Mouse (Mus musculus) T-helper 17 cell (primary cell): ENCODE data around the gene Mxd4.

ENCODE experiments used
- in situ Hi-C, 2 experiments: fragments of 300-600 bp; cut with MboI, MseI; formaldehyde crosslinking; loops; 1 replicate in 1 of 2; 2 replicates in 1 of 2; pipeline ENCODE4 v1.15.1; 2025; ENCODE audit warnings: high pct_unique_total_duplicates in 2 of 2

Gene Mxd4

GRCm38 (mm10) chr5:34170726-34171125 is 16.8 kb downstream of the Mxd4 start:
- in situ Hi-C loops, result no loop called here

DNA sequence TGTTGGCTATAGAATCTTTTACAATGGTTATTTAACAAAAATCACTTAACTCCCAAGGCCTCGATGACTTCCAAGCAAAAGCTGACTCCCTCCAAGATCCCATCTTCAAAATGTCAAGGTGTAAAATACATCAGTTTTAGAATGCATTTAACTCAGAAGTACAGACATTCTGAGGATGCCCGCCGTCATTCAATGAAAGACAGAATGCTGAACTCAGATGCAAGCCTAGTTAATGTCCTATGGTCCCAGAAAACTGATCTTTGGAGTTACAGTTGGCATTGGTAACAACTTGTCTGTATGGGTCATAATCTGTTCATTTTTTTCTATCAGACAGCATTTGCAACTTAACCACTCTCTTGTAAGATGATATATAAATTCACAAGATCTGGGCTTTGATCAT is 17.6 kb downstream of the Mxd4 start:
- in situ Hi-C loops, result no loop called here

- in situ Hi-C loops, result no loop called here
Measured at GRCm38 (mm10) chr5:34168950-34169891, 18.3 kb downstream of the Mxd4 start, which contains the start of the genes Poln and Haus3. Gene Poln (minus strand): TSS chr5:34169448. Gene Haus3 (minus strand): TSS chr5:34169527.

- in situ Hi-C loops, result no loop called here
Measured at GRCm38 (mm10) chr5:34167857-34168256, 19.7 kb downstream of the Mxd4 start.

DNA sequence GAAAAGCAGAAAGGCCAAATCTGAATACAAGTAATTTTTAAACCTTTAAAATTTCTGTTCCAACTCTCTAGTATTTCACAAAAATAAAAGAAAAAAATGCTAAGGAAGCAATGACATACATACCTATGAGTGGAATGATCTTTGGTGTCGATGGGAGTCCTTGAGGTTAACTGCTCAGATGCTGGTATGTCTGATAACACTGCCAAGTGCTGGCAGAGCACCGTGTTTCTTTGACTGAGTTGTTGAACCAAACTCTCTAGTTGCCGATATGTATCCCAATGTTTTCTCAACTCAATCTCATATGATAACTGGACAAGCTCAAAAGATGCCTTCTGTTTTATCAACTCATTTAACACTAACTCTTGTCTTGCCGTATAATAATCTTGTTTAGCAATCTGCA is 21.7 kb downstream of the Mxd4 start:
- in situ Hi-C loops, result no loop called here

DNA sequence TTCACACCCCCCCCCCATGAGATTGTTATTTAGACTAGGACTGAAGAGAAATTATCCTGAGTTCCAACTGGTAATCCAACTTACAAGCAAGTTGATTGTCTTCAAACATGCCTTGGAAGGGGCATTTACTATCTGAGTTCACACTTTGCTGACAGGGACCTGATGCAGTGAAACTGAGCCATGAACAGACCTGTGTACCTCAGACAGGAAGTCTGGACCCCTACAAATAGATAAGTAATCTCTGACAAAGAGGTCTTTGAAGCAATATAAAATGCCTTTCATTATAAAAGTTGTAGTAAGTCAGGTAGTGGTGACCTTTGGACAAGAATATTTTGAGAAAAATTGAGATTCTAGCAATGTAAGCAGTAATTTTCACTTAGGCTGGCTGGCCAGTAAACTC is 39.0 kb downstream of the Mxd4 start:
- in situ Hi-C loops, result no loop called here

DNA sequence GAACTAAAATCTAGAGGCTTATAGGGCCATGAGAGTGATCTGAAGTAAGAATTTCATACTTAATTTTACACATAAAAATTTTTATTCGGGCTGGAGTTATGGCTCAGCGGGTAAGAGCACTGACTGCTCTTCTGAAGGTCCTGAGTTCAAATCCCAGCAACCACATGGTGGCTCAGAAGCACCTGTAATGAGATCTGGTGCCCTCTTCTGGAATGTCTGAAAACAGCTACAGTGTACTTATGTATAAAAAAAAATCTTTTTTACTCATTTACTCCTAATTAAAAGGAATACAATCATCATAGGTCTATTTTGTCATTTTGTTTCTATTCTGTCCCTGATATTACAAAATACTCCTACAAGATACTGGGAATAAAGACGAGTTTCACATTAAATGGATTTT is 40.0 kb downstream of the Mxd4 start:
- in situ Hi-C loops, result no loop called here

DNA sequence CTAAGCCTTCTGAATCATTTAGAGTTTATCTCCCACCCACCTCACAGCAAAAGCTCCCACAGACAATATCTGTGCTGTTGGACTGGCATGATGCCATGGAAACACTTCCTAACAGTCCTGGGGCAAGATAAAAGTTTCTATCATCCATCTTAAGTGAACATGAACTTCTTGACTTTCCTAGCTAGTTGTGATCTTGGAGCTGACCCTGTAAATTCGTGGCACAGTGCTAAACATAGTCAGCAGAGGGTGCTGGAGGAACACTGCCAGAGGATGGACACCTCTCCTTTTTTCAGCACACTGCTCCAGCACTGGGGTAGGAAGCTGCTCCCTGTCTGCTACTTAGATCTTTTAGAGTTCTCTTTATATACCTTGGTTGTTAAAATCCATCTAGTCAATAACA is 47.8 kb downstream of the Mxd4 start:
- in situ Hi-C loops, result loop anchor here in 1 of 2 experiments (5.0 kb wide), 1 partner anchor 42 kb away; no protein-coding TSS in a partner anchor

GRCm38 (mm10) chr5:34132731-34133130 is 54.8 kb downstream of the Mxd4 start:
- in situ Hi-C loops, result no loop called here

GRCm38 (mm10) chr5:34124131-34124530 is 63.4 kb downstream of the Mxd4 start:
- in situ Hi-C loops, result no loop called here
